Mouse (Mus musculus) liver, postnatal 0 days (tissue): ENCODE results near the gene Rsph9.

ENCODE experiments used
- CTCF ChIP-seq: sonication (generic); IDR thresholded peaks from 2 replicates; pipeline ENCODE4 v1.5.1; 2016; ENCODE audit warnings: antibody characterized with exemption, low read depth
- EP300 ChIP-seq: IDR thresholded peaks from 2 replicates; pipeline ENCODE4 v1.6.1; 2016; ENCODE audit warnings: antibody characterized with exemption, low read depth, mild to moderate bottlenecking

DNA sequence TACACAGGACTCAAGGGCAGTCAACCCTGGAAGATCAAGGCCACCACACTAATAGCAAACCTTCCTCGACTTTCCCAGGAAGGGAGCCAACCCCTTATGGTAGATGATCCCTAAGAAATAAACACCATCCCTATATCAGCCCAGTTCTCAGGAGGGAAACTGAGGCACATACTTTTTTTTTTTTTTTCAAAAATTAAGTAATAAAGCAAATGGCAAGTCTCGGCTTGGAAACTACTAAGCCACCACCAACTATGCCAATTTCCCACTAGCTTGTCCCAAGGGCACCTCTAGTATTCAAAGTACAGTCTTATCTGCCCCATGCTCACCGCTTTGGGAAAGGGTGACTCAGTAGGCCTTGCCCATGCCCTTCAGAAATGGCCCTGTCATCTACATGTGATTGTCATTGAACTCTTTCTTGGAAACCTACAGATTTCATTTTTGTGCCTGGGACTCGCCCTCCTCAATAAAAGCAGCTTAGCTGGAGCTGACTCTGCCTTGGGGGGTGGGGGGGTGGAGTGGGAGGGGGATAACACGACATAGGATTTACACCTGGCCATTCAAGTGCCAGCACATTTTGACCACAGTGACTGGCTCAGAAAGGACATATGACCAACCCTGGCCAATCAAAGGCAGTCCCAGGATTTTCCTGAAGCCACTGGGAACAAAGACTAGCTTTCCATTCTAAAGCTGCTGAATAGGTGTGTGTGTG is 68.3 kb downstream of the Rsph9 start:
- TF ChIP-seq CTCF (no peak), EP300 (no peak)
